Mouse (Mus musculus) G1E (cell line): ENCODE results near the gene Tspan18. TPM values are rescaled to one million over a fixed set of nuclear protein-coding genes. Genes with fewer than 3 reads are reported as not detected.

Experiments
- ATAC-seq: 2 replicates; pipeline ENCODE4 v1.8.0; 2016; ENCODE audit warnings: mild to moderate bottlenecking; ENCODE audit not compliant: insufficient number of reproducible peaks, poor library complexity, low FRiP score, severe bottlenecking; ENCODE audit errors: extremely low read depth
- DNase-seq: peaks from one replicate; pipeline ENCODE4 v3.0.0; 2012; ENCODE audit warnings: low spot score
- H3K27me3 ChIP-seq: 2 replicates; pipeline ENCODE4 v1.6.1; 2012; ENCODE audit warnings: mild to moderate bottlenecking, low read length, inconsistent platforms; ENCODE audit not compliant: insufficient read depth
- H3K36me3 ChIP-seq: replicated peaks from 2 replicates; pipeline ENCODE3; 2012; ENCODE audit warnings: mild to moderate bottlenecking, inconsistent platforms
- H3K4me1 ChIP-seq: 2 replicates; pipeline ENCODE4 v1.6.1; 2012; ENCODE audit warnings: low read depth, low read length, inconsistent platforms, mixed read lengths; ENCODE audit not compliant: insufficient read depth
- H3K4me3 ChIP-seq: 2 replicates; pipeline ENCODE4 v1.5.1; 2012; ENCODE audit warnings: low read depth, mild to moderate bottlenecking, inconsistent platforms, low read length, moderate library complexity, mixed read lengths
- H3K9me3 ChIP-seq: replicated peaks from 2 replicates; pipeline ENCODE4 v1.6.1; 2012; ENCODE audit warnings: inconsistent platforms
- CTCF ChIP-seq: IDR thresholded peaks from 2 replicates; pipeline ENCODE4 v1.5.1; 2012; ENCODE audit warnings: low read depth, low read length, inconsistent platforms, mixed read lengths
- GATA1 ChIP-seq: IDR thresholded peaks from 2 replicates; pipeline ENCODE4 v1.6.1; 2012; ENCODE audit warnings: borderline replicate concordance, low read length, inconsistent platforms, mixed read lengths
- GATA2 ChIP-seq: IDR thresholded peaks from 2 replicates; pipeline ENCODE4 v1.6.1; 2012; ENCODE audit warnings: low read depth, low read length, inconsistent platforms, borderline replicate concordance
- POLR2AphosphoS5 ChIP-seq: IDR thresholded peaks from 2 replicates; pipeline ENCODE4 v1.6.1; 2012; ENCODE audit warnings: low read depth, low read length, inconsistent platforms; ENCODE audit not compliant: insufficient replicate concordance
- TAL1 ChIP-seq: conservative IDR thresholded peaks from 2 replicates; pipeline ENCODE4 v1.6.1; 2012; ENCODE audit warnings: low read depth, low read length, inconsistent platforms, mixed read lengths
- polyA plus RNA-seq: library from polyadenylated mRNA; stranded (reverse); fragments of >175 nt; gene quantifications from 2 replicates; pipeline ENCODE4 v1.2.3, GENCODE M21; 2012
- total RNA-seq, 2 experiments: library from RNA; stranded (forward) in 1 of 2; stranded (reverse) in 1 of 2; fragments of 200-1000 nt in 1 of 2; fragments of >200 nt in 1 of 2; fragmentation: Nextera tagmentation in 1 of 2; gene quantifications; 2 replicates each; pipeline ENCODE4 v1.2.3; 2014 to 2017

Gene Tspan18
- total and polyA plus RNA-seq, 3 experiments = 4.2 to 10.6 (median 8.5) TPM

GRCm38 (mm10) chr2:93177668-93178312 is 156.5 kb downstream of the Tspan18 start:
- no peak for TF ChIP-seq CTCF
- no peak for TF ChIP-seq TAL1
- no peak for TF ChIP-seq POLR2AphosphoS5
- TF ChIP-seq GATA1 = no peak
- no peak for TF ChIP-seq GATA2
- Histone ChIP-seq H3K9me3 (no peaks in the 10 kb centered on the region), H3K36me3 (no peaks in the 10 kb centered on the region), H3K4me3 (no peak overlapping the region), H3K4me1 (no peaks in the 10 kb centered on the region), H3K27me3 (peaks cover 38% of the 10 kb centered on the region)
- DNase-seq = no peak
- ATAC-seq = no peak

GRCm38 (mm10) chr2:93176871-93177667 is 157.2 kb downstream of the Tspan18 start:
- Histone ChIP-seq H3K4me1 (no peaks in the 10 kb centered on the region), H3K4me3 (no peak overlapping the region), H3K36me3 (no peaks in the 10 kb centered on the region), H3K27me3 (peaks cover 38% of the 10 kb centered on the region), H3K9me3 (no peaks in the 10 kb centered on the region)
- no peak for ATAC-seq
- no peak for DNase-seq
- TF ChIP-seq POLR2AphosphoS5 (no peak), GATA1 (no peak), GATA2 (no peak), TAL1 (no peak), CTCF (no peak)

DNA sequence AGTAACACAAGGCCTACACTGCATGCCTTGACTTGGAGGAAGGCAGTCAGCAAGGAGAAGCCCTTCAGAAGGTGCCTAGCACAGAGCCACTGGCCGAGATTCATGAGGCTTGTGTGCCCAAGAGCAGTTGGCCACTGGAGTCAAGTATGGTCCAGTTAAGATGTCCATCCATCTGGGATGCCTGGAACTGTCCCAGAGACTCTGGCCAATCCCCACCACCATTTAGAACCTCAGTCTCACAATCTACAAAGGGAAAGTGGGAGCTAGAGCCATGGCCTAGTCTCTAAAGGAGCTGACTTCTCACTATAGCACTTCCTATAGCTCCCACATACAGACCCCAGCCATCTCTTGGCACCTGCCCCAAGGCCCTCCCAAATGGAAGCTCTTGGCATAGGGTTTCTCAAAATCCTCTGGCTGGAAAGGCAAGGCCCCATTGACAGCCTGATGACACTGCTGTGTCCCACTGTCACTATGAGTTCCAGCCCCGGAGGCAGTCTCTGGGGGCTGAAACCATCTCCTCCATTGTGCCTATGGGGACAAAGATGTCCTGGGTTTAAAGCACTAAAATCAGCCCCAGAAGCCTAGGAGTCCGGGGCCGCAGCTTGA is 158.0 kb downstream of the Tspan18 start:
- Histone ChIP-seq H3K9me3 (no peaks in the 10 kb centered on the region), H3K4me3 (no peak overlapping the region), H3K4me1 (no peaks in the 10 kb centered on the region), H3K27me3 (peaks cover 40% of the 10 kb centered on the region), H3K36me3 (no peaks in the 10 kb centered on the region)
- no peak for TF ChIP-seq GATA2
- TF ChIP-seq GATA1 = no peak
- no peak for TF ChIP-seq TAL1
- TF ChIP-seq CTCF = no peak
- no peak for TF ChIP-seq POLR2AphosphoS5
- ATAC-seq (no peak), DNase-seq (no peak)

DNA sequence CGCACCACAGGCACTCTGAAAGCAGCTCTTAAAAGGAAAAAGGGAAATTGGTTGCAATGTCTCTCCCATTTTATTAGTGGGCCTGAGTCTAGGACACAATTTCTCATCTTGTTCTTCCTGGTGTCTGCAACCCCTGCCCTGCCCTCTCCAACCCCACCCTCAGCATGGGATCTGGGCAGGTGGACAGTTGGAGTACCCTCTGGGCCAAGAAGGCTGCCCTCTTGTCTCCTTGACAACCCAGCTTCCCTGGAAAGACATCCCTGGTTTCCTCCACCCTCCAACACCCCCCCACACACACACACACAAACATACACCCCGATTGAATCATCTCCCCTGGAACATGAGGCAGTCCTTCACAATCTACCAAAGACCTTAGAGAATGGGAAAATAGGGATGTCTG is 158.6 kb downstream of the Tspan18 start:
- TF ChIP-seq GATA1 (no peak), GATA2 (no peak), POLR2AphosphoS5 (no peak), CTCF (no peak), TAL1 (no peak)
- no peaks in the 10 kb centered on the region for H3K4me1 ChIP-seq
- no peak for DNase-seq
- H3K9me3 ChIP-seq = no peaks in the 10 kb centered on the region
- ATAC-seq = no peak
- H3K27me3 ChIP-seq = peaks cover 40% of the 10 kb centered on the region
- H3K4me3 ChIP-seq = no peak overlapping the region
- no peaks in the 10 kb centered on the region for H3K36me3 ChIP-seq

- TF ChIP-seq GATA1 = no peak
- TF ChIP-seq TAL1 = no peak
- TF ChIP-seq GATA2 = no peak
- no peak for TF ChIP-seq POLR2AphosphoS5
- no peak for TF ChIP-seq CTCF
- no peak overlapping the region for H3K4me3 ChIP-seq
- ATAC-seq = no peak
- no peaks in the 10 kb centered on the region for H3K4me1 ChIP-seq
- no peak for DNase-seq
- H3K27me3 ChIP-seq = peaks cover 40% of the 10 kb centered on the region
- H3K36me3 ChIP-seq = no peaks in the 10 kb centered on the region
- no peaks in the 10 kb centered on the region for H3K9me3 ChIP-seq
Observed at GRCm38 (mm10) chr2:93175278-93175677, 159.0 kb downstream of the Tspan18 start.

- ATAC-seq (no peak), DNase-seq (no peak)
- TF ChIP-seq GATA2 (no peak), CTCF (no peak), TAL1 (no peak), POLR2AphosphoS5 (no peak), GATA1 (no peak)
- H3K4me3 ChIP-seq = no peak overlapping the region
- no peaks in the 10 kb centered on the region for H3K36me3 ChIP-seq
- peaks cover 34% of the 10 kb centered on the region for H3K27me3 ChIP-seq
- no peaks in the 10 kb centered on the region for H3K9me3 ChIP-seq
- no peaks in the 10 kb centered on the region for H3K4me1 ChIP-seq
Observed at GRCm38 (mm10) chr2:93174159-93174558, 160.1 kb downstream of the Tspan18 start.

DNA sequence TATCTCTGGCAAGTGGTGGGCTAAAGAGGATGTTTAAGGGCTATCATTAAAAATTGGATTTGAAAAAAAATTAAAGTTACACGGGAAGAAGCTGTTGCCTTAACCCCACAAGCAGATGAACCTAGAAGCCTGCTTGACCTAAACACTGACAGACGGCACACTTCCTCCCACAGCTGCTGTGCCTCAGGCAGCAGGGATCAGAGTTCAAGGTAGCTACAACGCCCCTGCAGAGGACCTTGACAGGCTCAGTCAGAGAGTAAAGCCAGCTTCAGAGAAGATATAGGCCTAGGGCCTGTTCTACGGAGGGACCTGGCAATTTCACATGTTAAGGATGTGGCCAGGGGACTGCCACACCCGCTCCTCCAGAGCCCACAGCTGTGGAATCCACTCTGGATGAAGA is 161.8 kb downstream of the Tspan18 start:
- ATAC-seq (no peak), DNase-seq (no peak)
- no peaks in the 10 kb centered on the region for H3K9me3 ChIP-seq
- H3K4me1 ChIP-seq = no peaks in the 10 kb centered on the region
- no peak overlapping the region for H3K4me3 ChIP-seq
- TF ChIP-seq GATA1 (no peak), CTCF (no peak)
- H3K36me3 ChIP-seq = no peaks in the 10 kb centered on the region
- H3K27me3 ChIP-seq = peaks cover 28% of the 10 kb centered on the region
